Mouse (Mus musculus): ENCODE results near the gene Mtmr11. TPM values are rescaled to one million over a fixed set of nuclear protein-coding genes. Genes with fewer than 3 reads are reported as not detected.

Mtmr11 gene
- polyA plus RNA-seq, 1 experiment: 10.5 TPM

DNA sequence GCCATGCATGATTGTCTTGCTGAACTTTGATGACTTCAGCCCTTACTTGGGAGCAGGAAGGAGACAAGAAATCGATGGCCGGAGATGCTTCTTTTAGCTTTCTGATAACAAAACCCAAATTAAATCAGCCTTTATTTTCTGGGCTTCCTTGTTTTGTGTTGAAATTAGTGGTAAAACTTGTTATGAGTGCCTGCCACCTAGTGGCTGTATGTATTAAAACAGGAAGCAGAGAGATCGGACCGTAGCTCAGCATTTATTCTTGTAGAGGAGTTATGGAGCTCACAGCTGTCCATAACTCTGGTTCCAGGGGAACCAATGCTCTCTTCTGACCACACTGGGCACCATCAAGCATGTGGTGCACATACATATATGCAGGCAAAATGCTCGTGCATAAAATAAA lies 13.9 kb upstream of the Mtmr11 start:
- TF ChIP-seq CTCF (IDR thresholded peaks at IDR 0.05; ENCODE audit: insufficient read depth, low read length) (peak; percentile 26; the same call in 1 of the 2 replicates), POLR2A (IDR thresholded peaks at IDR 0.05; ENCODE audit: borderline replicate concordance, extremely low read depth, low read depth, low read length) (no peak)
- H3K4me1 ChIP-seq (ENCODE audit: control insufficient read depth, insufficient read depth, low read length): no peaks in the 10 kb centered on the region
- 6% methylated on average over 5 of the region's 5 CpGs for WGBS
- no peak for DNase-seq
- no peak overlapping the region for H3K4me3 ChIP-seq (replicated peaks; ENCODE audit: extremely low read depth, low read depth, low read length)

DNA sequence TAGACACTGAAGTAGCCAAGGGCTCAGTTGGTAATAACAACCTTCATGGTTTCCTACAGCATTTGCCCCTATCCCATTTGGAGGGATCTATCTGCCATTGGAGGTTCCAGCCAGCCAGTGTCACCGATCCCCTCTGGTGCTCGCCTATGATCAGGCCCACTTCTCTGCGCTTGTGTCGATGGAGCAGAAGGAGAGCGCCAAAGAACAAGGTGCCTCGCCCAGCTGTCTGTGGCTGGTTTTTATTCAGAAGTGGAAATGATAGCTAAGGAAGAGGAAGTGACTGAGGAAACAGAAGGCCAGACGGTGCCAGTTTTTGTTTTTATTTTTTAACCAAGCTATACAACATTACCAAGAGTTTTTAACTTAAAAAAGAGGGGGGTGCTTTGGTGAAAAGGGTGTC lies 10.0 kb upstream of the Mtmr11 start:
- no peak for DNase-seq
- Histone ChIP-seq H3K4me1 (ENCODE audit: control insufficient read depth, insufficient read depth, low read length) (no peaks in the 10 kb centered on the region), H3K4me3 (replicated peaks; ENCODE audit: extremely low read depth, low read depth, low read length) (no peak overlapping the region)
- 66% methylated on average over 7 of the region's 7 CpGs for WGBS
- TF ChIP-seq POLR2A (IDR thresholded peaks at IDR 0.05; ENCODE audit: borderline replicate concordance, extremely low read depth, low read depth, low read length): no peak
- no peak for TF ChIP-seq CTCF (IDR thresholded peaks at IDR 0.05; ENCODE audit: insufficient read depth, low read length)

DNA sequence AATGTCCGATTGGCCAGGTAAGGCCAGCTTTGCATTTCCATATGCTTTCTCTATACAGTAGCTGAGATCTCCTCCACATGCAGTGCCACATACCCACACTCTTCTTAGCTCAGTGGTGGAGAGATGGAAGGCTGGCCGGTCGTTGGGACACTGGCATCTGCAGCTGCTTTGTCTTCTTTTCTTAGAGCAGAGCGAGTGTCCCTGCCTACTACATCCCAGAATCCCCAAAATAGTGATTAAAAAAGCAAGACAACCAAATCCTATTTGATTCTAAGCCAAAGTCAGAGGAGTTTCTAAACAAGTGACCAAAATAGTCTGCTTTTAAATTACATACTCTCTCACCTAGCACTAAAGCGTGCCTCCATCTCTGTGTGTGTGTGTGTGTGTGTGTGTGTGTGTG lies 9.2 kb upstream of the Mtmr11 start:
- no peaks in the 10 kb centered on the region for H3K4me1 ChIP-seq (ENCODE audit: control insufficient read depth, insufficient read depth, low read length)
- WGBS: 89% methylated on average over 5 of the region's 5 CpGs
- H3K4me3 ChIP-seq (replicated peaks; ENCODE audit: extremely low read depth, low read depth, low read length): no peak overlapping the region
- no peak for DNase-seq
- TF ChIP-seq CTCF (IDR thresholded peaks at IDR 0.05; ENCODE audit: insufficient read depth, low read length) (no peak), POLR2A (IDR thresholded peaks at IDR 0.05; ENCODE audit: borderline replicate concordance, extremely low read depth, low read depth, low read length) (no peak)

DNA sequence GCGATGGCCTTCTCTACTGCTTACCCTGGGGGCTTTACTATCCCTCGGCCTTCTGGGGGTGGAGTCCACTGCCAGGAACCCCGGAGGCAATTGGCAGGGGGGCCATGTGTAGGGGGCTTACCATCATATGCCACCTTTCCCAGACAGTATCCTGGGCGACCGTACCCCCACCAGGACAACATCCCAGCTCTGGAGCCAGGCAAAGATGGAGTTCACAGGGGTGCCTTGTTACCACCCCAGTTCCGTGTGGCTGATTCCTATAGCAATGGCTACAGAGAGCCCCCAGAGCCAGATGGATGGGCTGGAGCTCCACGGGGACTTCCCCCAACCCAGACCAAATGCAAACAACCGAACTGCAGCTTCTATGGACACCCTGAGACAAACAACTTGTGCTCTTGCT lies 6.3 kb upstream of the Mtmr11 start:
- TF ChIP-seq CTCF (IDR thresholded peaks at IDR 0.05; ENCODE audit: insufficient read depth, low read length): no peak
- no peak for TF ChIP-seq POLR2A (IDR thresholded peaks at IDR 0.05; ENCODE audit: borderline replicate concordance, extremely low read depth, low read depth, low read length)

DNA sequence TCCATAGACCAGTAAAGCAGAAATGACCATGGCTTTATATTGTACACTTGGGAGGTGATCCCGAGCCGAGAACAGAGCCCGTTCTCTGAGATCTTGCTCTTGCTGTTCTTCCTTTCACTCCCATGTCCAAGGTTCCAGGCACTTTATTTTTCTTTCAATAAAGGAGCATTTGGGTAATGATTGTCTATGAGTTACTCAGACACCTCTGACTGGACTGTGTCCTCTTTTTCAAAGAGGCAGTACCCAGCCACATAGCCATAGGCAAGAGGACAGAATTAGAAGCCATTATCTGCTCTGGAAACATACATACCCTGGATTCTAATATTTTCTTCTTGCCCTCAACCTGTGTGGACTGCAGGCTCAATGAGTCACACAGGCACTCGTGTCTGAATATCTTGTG lies 2.0 kb upstream of the Mtmr11 start:
- Histone ChIP-seq H3K4me1 (ENCODE audit: control insufficient read depth, insufficient read depth, low read length) (peaks cover 11% of the 10 kb centered on the region), H3K4me3 (replicated peaks; ENCODE audit: extremely low read depth, low read depth, low read length) (no peak overlapping the region)
- WGBS: 48% methylated on average over 4 of the region's 4 CpGs
- TF ChIP-seq POLR2A (IDR thresholded peaks at IDR 0.05; ENCODE audit: borderline replicate concordance, extremely low read depth, low read depth, low read length) (no peak), CTCF (IDR thresholded peaks at IDR 0.05; ENCODE audit: insufficient read depth, low read length) (no peak)
- no peak for DNase-seq

More for the DNA sequence above, 6.3 kb upstream of the Mtmr11 start:
- WGBS: 81% methylated on average over 8 of the region's 8 CpGs
- Histone ChIP-seq H3K4me1 (ENCODE audit: control insufficient read depth, insufficient read depth, low read length) (peaks cover 5% of the 10 kb centered on the region; the same call in 1 of the 2 replicates), H3K4me3 (replicated peaks; ENCODE audit: extremely low read depth, low read depth, low read length) (no peak overlapping the region)
- no peak for DNase-seq

DNA sequence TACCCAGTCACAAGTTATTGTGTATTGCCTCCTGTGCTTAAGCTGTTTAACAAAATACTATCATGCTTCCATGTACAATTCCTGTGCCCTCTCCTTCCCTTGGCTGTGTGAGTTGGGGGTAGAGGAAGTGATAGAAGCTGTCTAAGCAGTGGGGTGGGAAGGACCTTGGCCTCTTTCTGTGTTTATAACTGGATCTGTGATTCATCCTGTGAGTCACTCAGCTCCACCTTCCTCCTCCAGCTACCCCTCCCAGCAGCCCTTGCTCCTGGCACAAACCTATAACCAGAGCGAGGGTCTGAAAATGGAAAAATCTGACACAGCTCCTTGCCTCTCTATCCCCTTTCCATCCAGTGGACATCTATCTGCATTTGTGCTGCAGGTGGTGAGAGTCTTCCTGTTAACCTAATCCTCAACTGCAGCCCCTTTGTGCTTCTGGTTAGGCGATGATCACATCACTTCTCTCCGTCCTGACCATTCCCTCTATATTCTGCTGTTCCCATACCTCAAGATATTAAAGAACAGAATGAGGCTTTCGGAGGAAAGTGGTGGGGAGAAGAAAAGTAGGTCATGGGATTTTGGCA lies 1.5 kb upstream of the Mtmr11 start:
- H3K4me1 ChIP-seq (ENCODE audit: control insufficient read depth, insufficient read depth, low read length): peaks cover 11% of the 10 kb centered on the region

DNA sequence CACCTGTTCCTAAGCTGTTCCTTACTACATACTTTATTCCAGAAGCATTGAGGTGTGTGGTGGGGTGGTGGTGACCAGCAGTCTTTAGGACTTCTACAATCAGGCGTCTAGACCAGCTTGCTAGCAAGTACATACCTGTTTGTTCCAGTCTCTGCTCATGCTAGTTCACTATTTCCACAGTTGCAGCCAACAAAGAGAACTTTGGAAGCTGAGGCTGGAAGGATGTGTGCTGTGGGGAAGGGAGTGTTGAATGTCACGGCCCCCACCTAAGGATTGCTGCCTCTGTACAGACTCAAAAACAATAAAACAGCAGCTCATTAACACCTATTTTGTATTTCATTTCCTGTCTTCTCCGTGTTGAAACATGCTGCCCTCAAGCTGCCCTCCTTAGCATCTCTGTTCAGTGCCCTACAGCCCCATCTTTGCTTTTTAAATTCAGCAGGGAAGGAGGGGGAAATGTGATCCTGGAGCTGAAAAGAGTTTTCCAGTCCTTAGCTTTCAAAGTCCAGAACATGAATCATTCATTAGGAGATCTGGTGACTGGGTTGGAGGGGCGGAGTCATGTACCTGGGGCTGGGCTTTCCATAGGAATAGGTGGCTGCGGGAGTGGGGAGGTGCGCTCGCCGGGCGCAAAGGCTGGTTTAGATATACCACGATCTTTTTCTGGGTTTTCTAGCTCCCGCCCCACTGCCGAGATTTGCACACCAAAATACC lies 844 bp upstream of the Mtmr11 start:
- WGBS: 4% methylated on average over 12 of the region's 12 CpGs
- peaks cover 11% of the 10 kb centered on the region for H3K4me1 ChIP-seq (ENCODE audit: control insufficient read depth, insufficient read depth, low read length)
- TF ChIP-seq POLR2A (IDR thresholded peaks at IDR 0.05; ENCODE audit: borderline replicate concordance, extremely low read depth, low read depth, low read length) (peak; percentile 67; the same call in 1 of the 2 replicates), CTCF (IDR thresholded peaks at IDR 0.05; ENCODE audit: insufficient read depth, low read length) (no peak)
- peak overlapping the region; percentile 71 for H3K4me3 ChIP-seq (replicated peaks; ENCODE audit: extremely low read depth, low read depth, low read length)
- peak; percentile 54 for DNase-seq

More for the DNA sequence above, 1.5 kb upstream of the Mtmr11 start:
- peak; percentile 37 for DNase-seq
- TF ChIP-seq POLR2A (IDR thresholded peaks at IDR 0.05; ENCODE audit: borderline replicate concordance, extremely low read depth, low read depth, low read length) (0 out of 2 replicates have a peak, but pooled peaks have one; percentile 15), CTCF (IDR thresholded peaks at IDR 0.05; ENCODE audit: insufficient read depth, low read length) (no peak)
- no peak overlapping the region for H3K4me3 ChIP-seq (replicated peaks; ENCODE audit: extremely low read depth, low read depth, low read length)
- WGBS: 22% methylated on average over 4 of the region's 4 CpGs

DNA sequence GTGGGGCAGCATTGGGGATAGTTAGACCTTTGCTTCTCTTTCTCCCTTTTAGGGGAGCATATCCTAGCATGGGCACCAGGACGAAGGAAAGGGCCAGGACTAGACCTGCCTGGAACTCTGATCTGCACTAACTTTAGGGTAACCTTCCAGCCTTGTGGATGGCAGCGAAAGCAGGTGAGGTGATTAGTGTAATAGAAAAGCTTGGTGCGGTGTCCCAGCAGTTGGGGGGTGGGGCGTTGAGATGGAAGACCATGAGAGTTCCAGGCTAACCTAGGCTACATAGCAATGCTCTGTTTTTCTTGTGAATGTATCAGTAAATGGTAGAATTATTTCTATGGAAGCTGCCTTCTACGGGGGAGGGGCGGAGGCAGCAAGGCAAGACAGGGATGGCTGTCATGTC lies 1.2 kb downstream of the Mtmr11 start:
- 92% methylated on average over 6 of the region's 6 CpGs for WGBS

DNA sequence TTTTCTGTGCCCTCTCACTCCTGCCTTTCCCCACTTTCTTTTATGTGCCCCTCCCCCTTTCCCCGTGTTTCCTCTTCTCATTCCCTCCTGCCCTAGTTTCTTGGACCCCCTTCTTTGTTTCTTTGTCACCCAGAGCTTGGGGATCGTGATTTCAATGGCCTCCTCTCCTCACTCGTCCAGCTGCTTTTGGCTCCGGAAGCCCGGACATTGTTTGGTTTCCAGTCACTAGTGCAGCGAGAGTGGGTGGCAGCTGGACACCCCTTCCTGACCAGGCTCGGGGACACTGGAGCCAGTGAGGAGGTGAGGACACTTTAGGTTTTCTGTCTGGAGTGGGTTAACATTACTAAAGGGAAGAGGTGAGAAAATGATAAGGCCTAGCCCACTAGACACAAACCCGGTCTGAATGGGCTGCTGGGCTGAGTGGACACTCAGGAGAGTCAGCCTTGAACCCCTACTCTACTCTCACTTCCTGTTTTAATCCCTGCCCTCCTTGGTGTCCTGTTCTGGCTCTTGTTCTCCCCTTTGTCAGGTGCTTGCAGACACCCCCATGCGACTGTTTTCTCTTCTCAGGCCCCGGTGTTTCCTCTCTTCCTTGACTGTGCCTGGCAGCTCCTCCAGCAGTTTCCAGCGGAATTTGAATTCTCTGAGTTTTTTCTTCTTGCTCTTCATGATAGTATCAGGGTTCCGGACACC lies 6.8 kb downstream of the Mtmr11 start:
- DNase-seq: no peak
- 37% methylated on average over 12 of the region's 12 CpGs for WGBS
- H3K4me3 ChIP-seq (replicated peaks; ENCODE audit: extremely low read depth, low read depth, low read length): no peak overlapping the region
- peaks cover 10% of the 10 kb centered on the region for H3K4me1 ChIP-seq (ENCODE audit: control insufficient read depth, insufficient read depth, low read length)
- TF ChIP-seq POLR2A (IDR thresholded peaks at IDR 0.05; ENCODE audit: borderline replicate concordance, extremely low read depth, low read depth, low read length) (no peak), CTCF (IDR thresholded peaks at IDR 0.05; ENCODE audit: insufficient read depth, low read length) (no peak)

More for the DNA sequence above, 1.2 kb downstream of the Mtmr11 start:
- no peak for TF ChIP-seq CTCF (IDR thresholded peaks at IDR 0.05; ENCODE audit: insufficient read depth, low read length)
- TF ChIP-seq POLR2A (IDR thresholded peaks at IDR 0.05; ENCODE audit: borderline replicate concordance, extremely low read depth, low read depth, low read length): no peak
- Histone ChIP-seq H3K4me1 (ENCODE audit: control insufficient read depth, insufficient read depth, low read length) (peaks cover 12% of the 10 kb centered on the region), H3K4me3 (replicated peaks; ENCODE audit: extremely low read depth, low read depth, low read length) (no peak overlapping the region)
- no peak for DNase-seq

Measured in lung, adult 2 months (tissue).